Mouse (Mus musculus) thymus, adult 2 months (tissue): ENCODE results near the gene Adgrl3. TPM values are rescaled to one million over a fixed set of nuclear protein-coding genes. Genes with fewer than 3 reads are reported as not detected.

Experiments
- DNase-seq: peaks from one replicate; pipeline ENCODE4 v3.0.0; 2021
- H3K27ac ChIP-seq: fragments of 200-500 bp; 2 replicates; pipeline ENCODE4 v1.5.1; 2012; ENCODE audit warnings: low read length, control low read depth; ENCODE audit not compliant: control insufficient read depth, insufficient read depth
- H3K27me3 ChIP-seq: fragments of 200-500 bp; 2 replicates; pipeline ENCODE4 v1.6.1; 2012; ENCODE audit warnings: mild to moderate bottlenecking, low read length, moderate library complexity, mixed read lengths; ENCODE audit not compliant: control insufficient read depth, insufficient read depth
- H3K36me3 ChIP-seq: fragments of 200-500 bp; 2 replicates; pipeline ENCODE4 v1.6.1; 2012; ENCODE audit warnings: mild to moderate bottlenecking, low read length, moderate library complexity; ENCODE audit not compliant: control insufficient read depth, insufficient read depth
- H3K4me1 ChIP-seq: fragments of 200-500 bp; replicated peaks from 2 replicates; pipeline ENCODE4 v1.6.1; 2012; ENCODE audit warnings: low read length; ENCODE audit not compliant: control insufficient read depth, insufficient read depth
- H3K4me3 ChIP-seq: fragments of 200-500 bp; 2 replicates; pipeline ENCODE4 v1.5.1; 2012; ENCODE audit warnings: mild to moderate bottlenecking, low read length, control low read depth, moderate library complexity; ENCODE audit not compliant: control insufficient read depth, insufficient read depth
- CTCF ChIP-seq: fragments of 200-500 bp; IDR thresholded peaks from 2 replicates; pipeline ENCODE4 v1.5.1; 2012; ENCODE audit warnings: mild to moderate bottlenecking, control low read depth, low read length, moderate library complexity, borderline replicate concordance; ENCODE audit not compliant: control insufficient read depth, poor library complexity, insufficient read depth; ENCODE audit errors: extremely low read depth
- POLR2A ChIP-seq: fragments of 200-500 bp; IDR thresholded peaks from 2 replicates; pipeline ENCODE4 v1.6.1; 2012; ENCODE audit warnings: mild to moderate bottlenecking, low read length, control low read depth, moderate library complexity; ENCODE audit not compliant: control insufficient read depth, poor library complexity, insufficient read depth; ENCODE audit errors: extremely low read depth
- WGBS: fragments of 180-500 bp; shearing (Covaris S2); methylation state at CpG from one replicate; pipeline ENCODE4 v1.1.7; 2018; 5-methylcytosine and 5-hydroxymethylcytosine counted together
- polyA plus RNA-seq: library from polyadenylated mRNA; depleted of rRNA; stranded (reverse); fragments of >200 nt; gene quantifications from 2 replicates; pipeline ENCODE4 v1.2.3, GENCODE M21; 2012

Gene Adgrl3
- polyA plus RNA-seq, 1 experiment: 0.62 TPM

GRCm38 (mm10) chr5:81564294-81564693 lies 544.4 kb downstream of the Adgrl3 start:
- Histone ChIP-seq H3K36me3 (no peaks in the 10 kb centered on the region), H3K27me3 (no peaks in the 10 kb centered on the region), H3K27ac (no peak overlapping the region), H3K4me1 (no peaks in the 10 kb centered on the region), H3K4me3 (no peak overlapping the region)
- WGBS: 71% methylated on average over 1 of the region's 1 CpGs
- no peak for DNase-seq
- TF ChIP-seq POLR2A: no peak
- no peak for TF ChIP-seq CTCF

GRCm38 (mm10) chr5:81566577-81566976 lies 546.6 kb downstream of the Adgrl3 start:
- no peaks in the 10 kb centered on the region for H3K27me3 ChIP-seq
- DNase-seq: no peak
- TF ChIP-seq CTCF (no peak), POLR2A (no peak)
- no peaks in the 10 kb centered on the region for H3K36me3 ChIP-seq
- H3K4me1 ChIP-seq: no peaks in the 10 kb centered on the region
- WGBS: 74% methylated on average over 1 of the region's 1 CpGs
- no peak overlapping the region for H3K27ac ChIP-seq
- H3K4me3 ChIP-seq: no peak overlapping the region

- no peak overlapping the region for H3K27ac ChIP-seq
- 88% methylated on average over 1 of the region's 1 CpGs for WGBS
- no peaks in the 10 kb centered on the region for H3K27me3 ChIP-seq
- no peaks in the 10 kb centered on the region for H3K36me3 ChIP-seq
- no peak for DNase-seq
- H3K4me1 ChIP-seq: no peaks in the 10 kb centered on the region
- TF ChIP-seq POLR2A: no peak
- no peak for TF ChIP-seq CTCF
- H3K4me3 ChIP-seq: no peak overlapping the region
These were observed 548.8 kb downstream of the Adgrl3 start for GRCm38 (mm10) chr5:81568743-81569142.

DNA sequence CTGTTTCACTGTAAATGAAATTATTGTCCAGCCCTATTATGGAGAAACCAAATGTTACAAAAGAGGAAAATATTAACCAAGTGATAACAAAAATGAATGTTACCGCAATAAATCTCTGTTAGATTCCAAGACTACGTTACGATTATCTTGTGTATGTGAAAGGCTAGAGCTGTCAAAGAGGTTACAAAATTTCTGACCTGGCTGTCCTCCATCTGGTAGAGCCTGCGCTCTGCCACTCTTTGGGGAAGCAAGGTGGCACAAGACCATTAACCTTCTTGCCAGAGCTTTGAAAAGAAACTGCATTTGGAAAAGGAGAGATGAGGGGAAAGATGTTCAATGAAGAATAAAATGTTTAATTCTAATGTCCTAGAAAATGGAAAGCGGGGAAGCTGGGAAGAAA lies 562.9 kb downstream of the Adgrl3 start:
- WGBS: 95% methylated on average over 5 of the region's 5 CpGs
- no peaks in the 10 kb centered on the region for H3K27me3 ChIP-seq
- no peak for DNase-seq
- H3K27ac ChIP-seq: no peak overlapping the region
- no peaks in the 10 kb centered on the region for H3K36me3 ChIP-seq
- TF ChIP-seq POLR2A (no peak), CTCF (no peak)
- no peaks in the 10 kb centered on the region for H3K4me1 ChIP-seq
- no peak overlapping the region for H3K4me3 ChIP-seq

GRCm38 (mm10) chr5:81583425-81583824 lies 563.5 kb downstream of the Adgrl3 start:
- Histone ChIP-seq H3K4me1 (no peaks in the 10 kb centered on the region), H3K36me3 (no peaks in the 10 kb centered on the region), H3K4me3 (no peak overlapping the region), H3K27me3 (no peaks in the 10 kb centered on the region), H3K27ac (no peak overlapping the region)
- no peak for DNase-seq
- no peak for TF ChIP-seq POLR2A
- no peak for TF ChIP-seq CTCF
- 42% methylated on average over 3 of the region's 3 CpGs for WGBS

DNA sequence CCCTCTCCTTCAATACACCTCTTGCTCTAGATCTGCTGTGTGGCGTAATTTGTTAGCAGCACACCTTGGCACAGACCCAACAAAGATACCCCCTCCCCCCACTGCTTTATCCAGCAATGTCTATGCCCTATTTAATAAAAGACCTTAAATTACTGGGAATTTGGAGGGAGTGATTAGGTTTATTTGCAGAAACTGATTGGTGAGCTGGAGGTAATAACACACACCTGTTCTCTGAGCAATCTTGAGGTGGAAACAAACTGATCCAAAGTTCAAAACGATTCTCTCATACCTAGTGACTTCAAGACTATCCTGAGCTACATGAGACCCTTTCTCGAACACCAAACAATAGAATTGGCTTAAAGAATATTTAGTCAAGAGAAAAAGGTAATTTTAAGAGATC lies 565.0 kb downstream of the Adgrl3 start:
- Histone ChIP-seq H3K36me3 (no peaks in the 10 kb centered on the region), H3K27ac (no peak overlapping the region), H3K27me3 (no peaks in the 10 kb centered on the region), H3K4me1 (no peaks in the 10 kb centered on the region), H3K4me3 (no peak overlapping the region)
- TF ChIP-seq CTCF: no peak
- TF ChIP-seq POLR2A: no peak
- no peak for DNase-seq
- 73% methylated on average over 3 of the region's 3 CpGs for WGBS

- Histone ChIP-seq H3K4me3 (no peak overlapping the region), H3K4me1 (no peaks in the 10 kb centered on the region), H3K27ac (no peak overlapping the region), H3K27me3 (no peaks in the 10 kb centered on the region), H3K36me3 (no peaks in the 10 kb centered on the region)
- DNase-seq: no peak
- no peak for TF ChIP-seq POLR2A
- no peak for TF ChIP-seq CTCF
- 81% methylated on average over 14 of the region's 14 CpGs for WGBS
These were observed 570.2 kb downstream of the Adgrl3 start for GRCm38 (mm10) chr5:81590005-81590694.
